Mouse (Mus musculus) midbrain, embryonic 13.5 days (tissue): Measurements from ENCODE around the gene Isx. TPM values are rescaled to one million over a fixed set of nuclear protein-coding genes. Genes with fewer than 3 reads are reported as not detected.

Experiments
- ATAC-seq: fragments of 200-750 bp; cut with Nextera tagmentation; 2 replicates; pipeline ENCODE4 v1.8.0; 2017; ENCODE audit warnings: mild to moderate bottlenecking, moderate TSS enrichment, moderate library complexity
- H3K27ac ChIP-seq: fragments of 300-500 bp; sonication (generic); 2 replicates; pipeline ENCODE4 v1.5.1; 2015; ENCODE audit warnings: inconsistent platforms, mild to moderate bottlenecking, moderate library complexity
- H3K27me3 ChIP-seq: fragments of 300-500 bp; sonication (generic); 2 replicates; pipeline ENCODE4 v1.6.1; 2015; ENCODE audit warnings: mild to moderate bottlenecking, inconsistent platforms
- H3K36me3 ChIP-seq: fragments of 300-500 bp; sonication (generic); 2 replicates; pipeline ENCODE4 v1.6.1; 2015; ENCODE audit warnings: mild to moderate bottlenecking, inconsistent platforms
- H3K4me1 ChIP-seq: fragments of 300-500 bp; sonication (generic); replicated peaks from 2 replicates; pipeline ENCODE4 v1.6.1; 2015; ENCODE audit warnings: inconsistent platforms
- H3K4me2 ChIP-seq: fragments of 300-500 bp; sonication (generic); replicated peaks from 2 replicates; pipeline ENCODE4 v1.6.1; 2015; ENCODE audit warnings: moderate library complexity, mild to moderate bottlenecking, inconsistent platforms
- H3K4me3 ChIP-seq: fragments of 300-500 bp; sonication (generic); replicated peaks from 2 replicates; pipeline ENCODE4 v1.5.1; 2015; ENCODE audit warnings: mild to moderate bottlenecking, inconsistent platforms
- H3K9ac ChIP-seq: fragments of 300-500 bp; sonication (generic); replicated peaks from 2 replicates; pipeline ENCODE4 v1.6.1; 2015; ENCODE audit warnings: mild to moderate bottlenecking, inconsistent platforms
- H3K9me3 ChIP-seq: fragments of 300-500 bp; sonication (generic); 2 replicates; pipeline ENCODE4 v1.6.1; 2016; ENCODE audit warnings: mild to moderate bottlenecking, inconsistent platforms
- WGBS: fragments of 180-500 bp; shearing (Covaris S2); methylation state at CpG from one replicate; pipeline ENCODE4 v1.1.7; 2015; 5-methylcytosine and 5-hydroxymethylcytosine counted together
- polyA plus RNA-seq: library from polyadenylated mRNA; unstranded; fragments of >200 nt; fragmentation: Nextera tagmentation; extraction: Ambion mirVana; gene quantifications from 2 replicates; pipeline ENCODE4 v1.2.1, GENCODE M21; 2015

The Isx gene
- polyA plus RNA-seq, 1 experiment from 2014 or later: not detected

- Histone ChIP-seq H3K4me2 (no peak overlapping the region), H3K9me3 (no peaks in the 10 kb centered on the region), H3K27me3 (no peaks in the 10 kb centered on the region), H3K9ac (no peak overlapping the region), H3K27ac (no peak overlapping the region), H3K4me3 (no peak overlapping the region), H3K36me3 (no peaks in the 10 kb centered on the region), H3K4me1 (peaks cover 3% of the 10 kb centered on the region; the same call in 1 of the 2 replicates)
- ATAC-seq: no peak
- 78% methylated on average over 2 of the region's 2 CpGs for WGBS
These were observed 10.4 kb upstream of the Isx start for GRCm38 (mm10) chr8:74862598-74862997.

GRCm38 (mm10) chr8:74870346-74870949 is 2.5 kb upstream of the Isx start:
- H3K27ac ChIP-seq: no peak overlapping the region
- ATAC-seq: no peak
- H3K9ac ChIP-seq: no peak overlapping the region
- H3K4me3 ChIP-seq: no peak overlapping the region
- peaks cover 4% of the 10 kb centered on the region; the same call in 1 of the 2 replicates for H3K4me1 ChIP-seq
- no peaks in the 10 kb centered on the region for H3K36me3 ChIP-seq
- H3K4me2 ChIP-seq: no peak overlapping the region
- WGBS: 85% methylated on average over 4 of the region's 4 CpGs
- no peaks in the 10 kb centered on the region for H3K27me3 ChIP-seq
- no peaks in the 10 kb centered on the region for H3K9me3 ChIP-seq

DNA sequence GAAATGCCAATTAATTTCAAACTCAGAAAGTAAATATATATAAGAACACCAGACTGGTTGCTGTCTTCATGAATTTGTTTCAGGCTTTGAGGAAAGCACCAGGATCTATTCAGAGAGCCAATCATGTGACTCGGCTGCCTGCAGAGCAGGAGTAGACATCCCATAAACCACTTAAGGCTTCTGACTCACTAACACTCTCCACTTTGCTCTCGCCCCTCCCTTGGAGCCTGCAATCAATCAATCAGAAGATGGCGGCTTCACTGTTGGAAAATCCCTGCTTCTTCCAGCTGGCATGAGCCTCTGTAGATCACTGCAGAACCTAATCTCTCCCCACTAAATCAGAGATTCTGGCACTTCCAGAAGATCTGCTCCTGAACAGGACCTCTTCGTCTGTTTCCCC is 1.3 kb upstream of the Isx start:
- Histone ChIP-seq H3K9ac (no peak overlapping the region), H3K27ac (no peak overlapping the region), H3K4me2 (no peak overlapping the region), H3K9me3 (no peaks in the 10 kb centered on the region), H3K27me3 (no peaks in the 10 kb centered on the region), H3K36me3 (no peaks in the 10 kb centered on the region), H3K4me1 (peaks cover 4% of the 10 kb centered on the region; the same call in 1 of the 2 replicates), H3K4me3 (no peak overlapping the region)
- WGBS: 75% methylated on average over 4 of the region's 4 CpGs
- ATAC-seq: no peak

- H3K9me3 ChIP-seq: no peaks in the 10 kb centered on the region
- H3K27me3 ChIP-seq: no peaks in the 10 kb centered on the region
- no peak for ATAC-seq
- H3K4me2 ChIP-seq: no peak overlapping the region
- H3K27ac ChIP-seq: no peak overlapping the region
- WGBS: 94% methylated on average over 7 of the region's 7 CpGs
- no peak overlapping the region for H3K4me3 ChIP-seq
- peaks cover 4% of the 10 kb centered on the region; the same call in 1 of the 2 replicates for H3K4me1 ChIP-seq
- no peak overlapping the region for H3K9ac ChIP-seq
- H3K36me3 ChIP-seq: no peaks in the 10 kb centered on the region
These were observed 686 bp upstream of the Isx start for GRCm38 (mm10) chr8:74872151-74872823.

- no peak overlapping the region for H3K9ac ChIP-seq
- H3K4me2 ChIP-seq: no peak overlapping the region
- WGBS: 54% methylated on average over 2 of the region's 2 CpGs
- no peak overlapping the region for H3K4me3 ChIP-seq
- no peaks in the 10 kb centered on the region for H3K4me1 ChIP-seq
- no peak overlapping the region for H3K27ac ChIP-seq
- H3K9me3 ChIP-seq: no peaks in the 10 kb centered on the region
- ATAC-seq: no peak
- no peaks in the 10 kb centered on the region for H3K36me3 ChIP-seq
- no peaks in the 10 kb centered on the region for H3K27me3 ChIP-seq
These were observed 1.6 kb downstream of the Isx start for GRCm38 (mm10) chr8:74874565-74874964.

DNA sequence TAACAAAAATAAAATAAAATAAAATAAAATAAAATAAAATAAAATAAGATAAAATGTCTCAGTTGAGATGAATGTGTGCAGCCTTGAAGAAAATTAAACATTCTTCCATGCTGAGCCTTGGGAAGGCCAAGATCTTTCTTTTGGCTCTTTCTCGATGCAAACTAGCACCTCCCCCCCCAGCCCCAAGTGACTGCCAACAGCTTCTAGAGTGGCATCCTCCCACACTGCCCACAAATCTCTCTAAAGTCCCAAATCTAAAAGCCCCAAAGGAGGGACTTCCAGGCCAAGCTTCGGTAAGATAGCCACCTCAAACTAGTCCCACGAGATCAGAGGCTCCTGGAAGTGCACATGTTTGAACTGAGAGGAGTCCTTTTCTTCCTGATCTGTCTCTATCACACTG is 5.7 kb downstream of the Isx start:
- H3K9ac ChIP-seq: no peak overlapping the region
- 91% methylated on average over 3 of the region's 3 CpGs for WGBS
- no peaks in the 10 kb centered on the region for H3K9me3 ChIP-seq
- H3K27ac ChIP-seq: no peak overlapping the region
- no peak overlapping the region for H3K4me3 ChIP-seq
- H3K27me3 ChIP-seq: no peaks in the 10 kb centered on the region
- H3K36me3 ChIP-seq: no peaks in the 10 kb centered on the region
- no peak overlapping the region for H3K4me2 ChIP-seq
- no peaks in the 10 kb centered on the region for H3K4me1 ChIP-seq
- no peak for ATAC-seq

DNA sequence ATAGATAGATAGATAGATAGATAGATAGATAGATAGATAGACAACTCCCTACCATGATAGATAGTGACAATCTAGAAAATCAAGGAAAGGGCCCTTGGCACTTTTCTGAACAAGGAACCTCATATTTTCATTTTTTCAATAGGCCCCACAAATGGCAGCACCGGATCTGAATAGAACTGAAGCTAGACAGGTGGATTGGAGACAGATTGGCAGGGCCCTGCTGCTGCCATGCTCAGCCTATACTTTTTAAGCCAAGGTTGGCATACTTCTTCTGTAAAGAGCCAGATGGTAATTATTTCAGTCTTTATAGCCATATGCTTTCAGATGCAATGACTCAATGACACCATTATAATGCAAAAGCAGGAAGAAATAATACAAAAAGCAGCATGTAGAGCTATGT is 15.8 kb downstream of the Isx start:
- Histone ChIP-seq H3K4me1 (no peaks in the 10 kb centered on the region), H3K36me3 (no peaks in the 10 kb centered on the region), H3K4me2 (no peak overlapping the region), H3K4me3 (no peak overlapping the region), H3K27ac (no peak overlapping the region), H3K9me3 (no peaks in the 10 kb centered on the region), H3K27me3 (no peaks in the 10 kb centered on the region), H3K9ac (no peak overlapping the region)
- ATAC-seq: no peak
- WGBS: 90% methylated on average over 1 of the region's 1 CpGs

DNA sequence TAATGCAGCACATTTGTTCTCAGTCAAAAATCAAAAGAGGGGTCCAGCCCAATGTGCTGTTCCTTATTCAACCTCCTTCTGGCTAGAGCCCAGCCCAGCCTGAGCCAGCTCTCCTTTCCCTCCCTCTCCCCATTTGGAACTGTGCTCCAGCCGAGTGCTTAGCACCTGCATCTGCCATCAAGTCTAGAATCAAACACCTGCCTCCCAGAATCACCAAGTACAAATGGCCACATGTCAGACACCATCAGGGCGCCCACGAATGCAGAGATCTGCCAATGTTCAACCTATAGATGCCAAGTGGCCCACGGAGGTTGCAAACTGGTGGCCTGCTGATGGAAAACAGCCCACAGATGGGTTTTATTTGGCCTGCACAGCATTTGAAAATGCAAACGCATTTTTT is 18.1 kb downstream of the Isx start:
- no peaks in the 10 kb centered on the region for H3K4me1 ChIP-seq
- no peaks in the 10 kb centered on the region for H3K9me3 ChIP-seq
- no peak overlapping the region for H3K4me2 ChIP-seq
- H3K9ac ChIP-seq: no peak overlapping the region
- no peaks in the 10 kb centered on the region for H3K27me3 ChIP-seq
- ATAC-seq: no peak
- H3K27ac ChIP-seq: no peak overlapping the region
- no peak overlapping the region for H3K4me3 ChIP-seq
- H3K36me3 ChIP-seq: no peaks in the 10 kb centered on the region
- WGBS: 86% methylated on average over 5 of the region's 5 CpGs

DNA sequence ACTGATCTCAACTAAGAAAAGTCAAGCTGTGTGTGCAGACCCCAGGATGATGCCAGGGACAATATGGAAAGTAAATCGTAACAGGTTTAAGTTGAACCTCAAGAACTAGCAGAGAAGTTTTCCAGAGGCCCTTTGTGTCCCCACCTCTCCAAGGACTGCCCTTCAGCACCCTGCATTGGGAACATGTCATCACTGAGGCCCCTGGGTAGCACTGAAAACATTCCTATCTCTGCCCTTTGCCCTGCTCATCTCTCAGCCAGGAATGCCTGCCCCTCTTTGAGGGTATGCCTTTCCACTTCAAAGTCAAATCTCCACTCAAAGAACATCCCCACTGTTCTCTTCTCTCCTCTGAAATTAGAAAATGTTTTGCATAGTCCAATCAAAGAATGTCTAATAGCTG is 23.3 kb downstream of the Isx start:
- H3K4me3 ChIP-seq: no peak overlapping the region
- no peaks in the 10 kb centered on the region for H3K9me3 ChIP-seq
- 89% methylated on average over 1 of the region's 1 CpGs for WGBS
- H3K4me2 ChIP-seq: no peak overlapping the region
- no peaks in the 10 kb centered on the region for H3K36me3 ChIP-seq
- no peak overlapping the region for H3K9ac ChIP-seq
- H3K4me1 ChIP-seq: no peaks in the 10 kb centered on the region
- H3K27me3 ChIP-seq: no peaks in the 10 kb centered on the region
- H3K27ac ChIP-seq: no peak overlapping the region
- no peak for ATAC-seq

DNA sequence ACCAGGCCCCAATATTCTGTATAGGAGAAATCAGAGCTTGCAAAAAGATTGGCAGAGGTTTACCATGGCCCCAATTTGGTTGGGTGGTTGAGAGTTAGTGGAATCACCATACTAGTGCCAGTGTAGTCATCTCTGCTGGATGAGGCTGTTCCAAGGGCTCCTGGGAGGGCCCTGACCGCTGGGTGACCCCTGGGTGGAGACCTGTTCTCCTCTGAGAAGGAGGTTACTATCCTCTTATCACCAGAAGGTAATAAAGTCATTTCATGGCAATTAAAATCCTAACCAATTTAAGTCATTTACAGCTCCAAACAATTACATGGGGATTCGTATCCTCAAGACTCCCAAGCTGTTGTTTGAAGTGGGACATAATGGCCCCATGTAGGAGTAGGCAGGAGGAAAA is 24.3 kb downstream of the Isx start:
- H3K27ac ChIP-seq: no peak overlapping the region
- H3K9me3 ChIP-seq: no peaks in the 10 kb centered on the region
- H3K4me3 ChIP-seq: no peak overlapping the region
- no peaks in the 10 kb centered on the region for H3K27me3 ChIP-seq
- no peak overlapping the region for H3K4me2 ChIP-seq
- no peaks in the 10 kb centered on the region for H3K36me3 ChIP-seq
- no peaks in the 10 kb centered on the region for H3K4me1 ChIP-seq
- no peak for ATAC-seq
- H3K9ac ChIP-seq: no peak overlapping the region
- WGBS: 51% methylated on average over 2 of the region's 2 CpGs

GRCm38 (mm10) chr8:74899796-74900195 is 26.8 kb downstream of the Isx start:
- H3K4me1 ChIP-seq: no peaks in the 10 kb centered on the region
- no peak for ATAC-seq
- H3K36me3 ChIP-seq: no peaks in the 10 kb centered on the region
- H3K9me3 ChIP-seq: no peaks in the 10 kb centered on the region
- H3K4me3 ChIP-seq: no peak overlapping the region
- WGBS: 80% methylated on average over 3 of the region's 3 CpGs
- H3K4me2 ChIP-seq: no peak overlapping the region
- H3K9ac ChIP-seq: no peak overlapping the region
- no peak overlapping the region for H3K27ac ChIP-seq
- no peaks in the 10 kb centered on the region for H3K27me3 ChIP-seq

- no peak overlapping the region for H3K4me2 ChIP-seq
- 82% methylated on average over 1 of the region's 1 CpGs for WGBS
- H3K9ac ChIP-seq: no peak overlapping the region
- H3K36me3 ChIP-seq: no peaks in the 10 kb centered on the region
- no peaks in the 10 kb centered on the region for H3K9me3 ChIP-seq
- no peak for ATAC-seq
- H3K4me1 ChIP-seq: peaks cover 5% of the 10 kb centered on the region; the same call in 1 of the 2 replicates
- H3K27ac ChIP-seq: no peak overlapping the region
- H3K4me3 ChIP-seq: no peak overlapping the region
- no peaks in the 10 kb centered on the region for H3K27me3 ChIP-seq
These were observed 28.8 kb downstream of the Isx start for GRCm38 (mm10) chr8:74901765-74902164.
